Mouse (Mus musculus) stomach, embryonic 15.5 days (tissue): ENCODE data around the gene Ggt5. TPM values are rescaled to one million over a fixed set of nuclear protein-coding genes. Genes with fewer than 3 reads are reported as not detected.

Experiments
- ATAC-seq: fragments of 200-750 bp; cut with Nextera tagmentation; 2 replicates; pipeline ENCODE4 v1.8.0; 2017; ENCODE audit warnings: low read depth, moderate number of reproducible peaks, moderate TSS enrichment; ENCODE audit not compliant: insufficient read depth, low FRiP score
- H3K27ac ChIP-seq: fragments of 300-500 bp; sonication (generic); 2 replicates; pipeline ENCODE4 v1.5.1; 2015; ENCODE audit warnings: mild to moderate bottlenecking, inconsistent platforms
- H3K27me3 ChIP-seq: fragments of 300-500 bp; sonication (generic); replicated peaks from 2 replicates; pipeline ENCODE4 v1.6.1; 2015; ENCODE audit warnings: inconsistent platforms
- H3K36me3 ChIP-seq: fragments of 300-500 bp; sonication (generic); 2 replicates; pipeline ENCODE4 v1.6.1; 2015; ENCODE audit warnings: inconsistent platforms
- H3K4me1 ChIP-seq: fragments of 300-500 bp; sonication (generic); 2 replicates; pipeline ENCODE4 v1.6.1; 2015; ENCODE audit warnings: inconsistent platforms
- H3K4me2 ChIP-seq: fragments of 300-500 bp; sonication (generic); 2 replicates; pipeline ENCODE4 v1.6.1; 2015; ENCODE audit warnings: mild to moderate bottlenecking, inconsistent platforms
- H3K4me3 ChIP-seq: fragments of 300-500 bp; sonication (generic); replicated peaks from 2 replicates; pipeline ENCODE4 v1.5.1; 2015; ENCODE audit warnings: inconsistent platforms
- H3K9ac ChIP-seq: fragments of 300-500 bp; sonication (generic); 2 replicates; pipeline ENCODE4 v1.6.1; 2015; ENCODE audit warnings: inconsistent platforms
- H3K9me3 ChIP-seq: fragments of 300-500 bp; sonication (generic); 2 replicates; pipeline ENCODE4 v1.6.1; 2016; ENCODE audit warnings: inconsistent platforms
- WGBS: fragments of 180-500 bp; shearing (Covaris S2); methylation state at CpG from one replicate; pipeline ENCODE4 v1.1.7; 2015; 5-methylcytosine and 5-hydroxymethylcytosine counted together
- polyA plus RNA-seq: library from polyadenylated mRNA; unstranded; fragments of >200 nt; fragmentation: Nextera tagmentation; extraction: Ambion mirVana; gene quantifications from 2 replicates; pipeline ENCODE4 v1.2.1, GENCODE M21; 2015

Ggt5 gene
- polyA plus RNA-seq, 1 experiment from 2014 or later, result 7.2 TPM

DNA sequence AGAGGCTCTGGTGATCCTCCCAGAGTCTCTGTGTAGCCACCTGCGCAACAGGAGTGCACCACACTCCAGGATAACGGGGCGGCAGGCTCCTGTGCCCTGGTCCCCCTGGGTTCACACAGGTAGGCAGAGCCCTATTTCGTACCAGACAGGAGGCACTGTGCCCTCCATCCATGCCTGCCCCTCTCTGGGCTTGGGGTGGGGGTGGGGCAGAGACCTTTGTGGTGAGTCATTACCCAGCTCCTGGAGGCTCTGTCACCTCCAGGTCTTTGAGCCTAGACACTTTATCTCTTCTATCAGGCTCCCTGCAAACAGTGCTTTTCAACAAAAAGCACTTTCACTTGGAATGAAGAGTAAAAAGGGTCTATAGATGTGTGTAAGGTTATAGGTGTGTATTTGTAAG is 20.3 kb upstream of the Ggt5 start:
- no peak overlapping the region for H3K27ac ChIP-seq
- 21% methylated on average over 4 of the region's 4 CpGs for WGBS
- H3K4me3 ChIP-seq, result peak overlapping the region; percentile 25
- H3K9ac ChIP-seq, result no peak overlapping the region
- no peaks in the 10 kb centered on the region for H3K4me1 ChIP-seq
- peak overlapping the region; percentile 34 for H3K4me2 ChIP-seq
- peak; percentile 54; the same call in 1 of the 2 replicates for ATAC-seq
- no peaks in the 10 kb centered on the region for H3K27me3 ChIP-seq
- no peaks in the 10 kb centered on the region for H3K9me3 ChIP-seq
- no peaks in the 10 kb centered on the region for H3K36me3 ChIP-seq

DNA sequence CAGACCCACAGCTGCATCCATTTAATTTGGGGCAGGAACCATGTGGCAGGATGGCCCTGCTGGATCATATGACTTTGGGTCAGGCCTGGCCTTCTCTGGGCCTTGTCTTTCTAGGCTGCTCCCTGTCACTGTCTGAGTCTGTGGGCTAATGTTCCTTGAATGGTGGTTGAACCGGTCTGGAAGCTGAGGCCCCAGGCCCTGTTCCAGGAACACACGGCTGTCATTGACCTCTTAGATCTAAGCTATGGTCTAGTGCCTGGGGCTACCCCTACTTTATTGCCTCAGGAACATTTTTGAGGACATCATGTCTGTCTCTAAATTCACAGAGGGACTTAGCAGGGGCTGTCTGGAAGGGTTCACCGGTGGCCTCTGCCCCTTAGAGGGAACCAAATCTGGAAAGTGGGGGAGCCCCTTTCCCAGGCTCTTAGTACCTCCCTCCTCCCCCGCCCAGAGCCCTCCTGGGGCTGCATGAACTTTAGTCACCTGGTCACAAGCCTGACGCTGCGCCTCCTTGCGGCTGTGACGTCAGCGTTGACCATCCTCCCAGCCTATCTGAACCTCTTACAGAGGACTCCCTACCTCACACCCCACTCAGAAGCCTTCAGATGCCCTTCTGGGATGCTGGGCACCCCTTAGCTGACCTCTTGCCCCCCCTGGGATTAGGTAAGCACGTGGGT is 18.0 kb upstream of the Ggt5 start:
- H3K4me2 ChIP-seq, result no peak overlapping the region
- no peaks in the 10 kb centered on the region for H3K36me3 ChIP-seq
- no peaks in the 10 kb centered on the region for H3K9me3 ChIP-seq
- H3K27me3 ChIP-seq, result no peaks in the 10 kb centered on the region
- no peak overlapping the region for H3K4me3 ChIP-seq
- whole genome bisulfite sequencing, result 39% methylated on average over 10 of the region's 10 CpGs
- H3K27ac ChIP-seq, result no peak overlapping the region
- ATAC-seq, result no peak
- no peaks in the 10 kb centered on the region for H3K4me1 ChIP-seq
- H3K9ac ChIP-seq, result no peak overlapping the region

DNA sequence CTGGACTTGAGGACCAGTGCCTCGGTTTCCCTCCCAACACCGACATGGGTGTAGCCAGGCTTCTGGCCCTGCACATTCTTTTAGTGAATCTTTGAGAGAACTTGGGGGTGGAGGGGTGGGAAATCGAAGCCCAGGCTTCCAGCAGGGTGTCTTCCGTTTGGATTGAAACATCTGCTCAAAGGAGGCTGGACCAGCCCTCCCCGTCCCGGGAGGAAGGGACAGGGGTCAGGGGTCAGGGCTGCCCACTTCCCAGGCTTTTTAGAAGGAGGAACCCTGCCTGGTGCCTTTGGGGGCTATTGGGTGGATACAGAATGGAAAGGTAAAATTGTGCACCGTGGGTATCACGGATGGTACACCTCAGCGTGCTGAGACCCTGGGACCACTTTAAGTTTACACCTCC is 17.2 kb upstream of the Ggt5 start:
- ATAC-seq, result no peak
- H3K4me1 ChIP-seq, result no peaks in the 10 kb centered on the region
- WGBS, result 56% methylated on average over 9 of the region's 9 CpGs
- H3K4me2 ChIP-seq, result no peak overlapping the region
- no peak overlapping the region for H3K4me3 ChIP-seq
- no peaks in the 10 kb centered on the region for H3K27me3 ChIP-seq
- H3K36me3 ChIP-seq, result no peaks in the 10 kb centered on the region
- no peak overlapping the region for H3K9ac ChIP-seq
- H3K27ac ChIP-seq, result no peak overlapping the region
- H3K9me3 ChIP-seq, result no peaks in the 10 kb centered on the region

DNA sequence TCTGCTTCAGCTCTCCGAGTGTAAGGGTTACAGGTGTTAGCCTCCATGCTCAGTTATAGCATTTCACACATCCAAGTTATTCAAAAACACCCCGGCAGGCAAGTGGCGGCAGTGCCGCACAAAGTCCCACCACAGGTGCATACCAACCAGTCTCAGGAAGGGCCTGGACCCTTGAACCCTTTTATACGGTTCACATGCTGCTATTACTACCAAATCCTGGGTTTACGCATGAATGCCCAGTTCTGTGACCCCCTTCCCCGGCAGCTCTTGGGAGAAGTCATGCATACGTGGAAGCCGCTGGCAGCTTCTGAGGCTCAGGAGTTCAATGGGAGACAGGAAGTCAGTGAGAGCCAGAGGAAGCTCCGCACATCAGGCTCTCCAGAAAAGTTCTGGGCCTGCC is 16.0 kb upstream of the Ggt5 start:
- Histone ChIP-seq H3K4me1 (no peaks in the 10 kb centered on the region), H3K9me3 (no peaks in the 10 kb centered on the region), H3K4me3 (no peak overlapping the region), H3K36me3 (no peaks in the 10 kb centered on the region), H3K4me2 (no peak overlapping the region), H3K27me3 (no peaks in the 10 kb centered on the region), H3K9ac (no peak overlapping the region), H3K27ac (no peak overlapping the region)
- ATAC-seq, result no peak
- 79% methylated on average over 10 of the region's 10 CpGs for WGBS

DNA sequence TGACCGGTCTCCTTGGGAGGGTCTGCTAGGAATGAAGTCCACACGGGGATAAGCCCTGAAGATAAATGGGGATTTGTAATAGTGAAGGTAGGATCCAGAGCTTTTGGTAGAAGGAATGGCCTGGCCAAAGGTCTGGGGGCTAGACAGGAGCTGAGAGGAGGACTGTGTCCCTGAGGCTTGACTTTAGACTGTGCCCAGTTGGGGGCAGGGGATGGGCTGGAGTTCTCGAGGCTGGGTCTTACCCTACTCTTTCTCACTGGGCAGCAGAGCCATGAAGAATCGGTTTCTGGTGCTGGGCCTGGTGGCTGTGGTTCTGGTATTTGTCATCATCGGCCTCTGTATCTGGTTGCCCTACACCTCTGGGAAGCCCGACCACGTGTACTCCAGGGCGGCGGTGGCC is 15.2 kb upstream of the Ggt5 start:
- Histone ChIP-seq H3K4me3 (no peak overlapping the region), H3K27me3 (no peaks in the 10 kb centered on the region), H3K4me1 (no peaks in the 10 kb centered on the region), H3K27ac (no peak overlapping the region), H3K4me2 (no peak overlapping the region), H3K9me3 (no peaks in the 10 kb centered on the region), H3K36me3 (no peaks in the 10 kb centered on the region), H3K9ac (no peak overlapping the region)
- no peak for ATAC-seq
- WGBS, result 84% methylated on average over 9 of the region's 9 CpGs

DNA sequence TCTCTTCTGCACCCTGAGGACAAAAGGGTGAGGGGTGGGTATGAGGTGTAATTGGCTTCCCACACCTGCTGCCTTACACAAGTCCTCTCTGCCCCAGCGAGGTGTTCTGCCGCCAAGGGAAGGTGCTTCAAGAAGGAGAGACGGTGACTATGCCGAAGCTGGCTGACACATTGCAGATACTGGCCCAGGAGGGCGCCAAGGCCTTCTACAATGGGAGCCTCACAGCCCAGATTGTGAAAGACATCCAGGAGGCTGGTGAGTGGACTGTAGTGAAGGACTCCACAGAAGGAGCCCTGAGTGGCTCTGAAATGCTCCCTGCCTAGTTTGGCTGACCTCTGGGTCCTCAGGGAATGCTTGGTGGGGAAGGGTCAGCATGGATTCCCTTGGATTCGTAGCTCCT is 10.0 kb upstream of the Ggt5 start:
- no peaks in the 10 kb centered on the region for H3K27me3 ChIP-seq
- no peak overlapping the region for H3K4me2 ChIP-seq
- no peaks in the 10 kb centered on the region for H3K9me3 ChIP-seq
- H3K4me3 ChIP-seq, result no peak overlapping the region
- no peaks in the 10 kb centered on the region for H3K36me3 ChIP-seq
- no peak overlapping the region for H3K9ac ChIP-seq
- no peaks in the 10 kb centered on the region for H3K4me1 ChIP-seq
- no peak for ATAC-seq
- H3K27ac ChIP-seq, result no peak overlapping the region
- 86% methylated on average over 6 of the region's 6 CpGs for WGBS

DNA sequence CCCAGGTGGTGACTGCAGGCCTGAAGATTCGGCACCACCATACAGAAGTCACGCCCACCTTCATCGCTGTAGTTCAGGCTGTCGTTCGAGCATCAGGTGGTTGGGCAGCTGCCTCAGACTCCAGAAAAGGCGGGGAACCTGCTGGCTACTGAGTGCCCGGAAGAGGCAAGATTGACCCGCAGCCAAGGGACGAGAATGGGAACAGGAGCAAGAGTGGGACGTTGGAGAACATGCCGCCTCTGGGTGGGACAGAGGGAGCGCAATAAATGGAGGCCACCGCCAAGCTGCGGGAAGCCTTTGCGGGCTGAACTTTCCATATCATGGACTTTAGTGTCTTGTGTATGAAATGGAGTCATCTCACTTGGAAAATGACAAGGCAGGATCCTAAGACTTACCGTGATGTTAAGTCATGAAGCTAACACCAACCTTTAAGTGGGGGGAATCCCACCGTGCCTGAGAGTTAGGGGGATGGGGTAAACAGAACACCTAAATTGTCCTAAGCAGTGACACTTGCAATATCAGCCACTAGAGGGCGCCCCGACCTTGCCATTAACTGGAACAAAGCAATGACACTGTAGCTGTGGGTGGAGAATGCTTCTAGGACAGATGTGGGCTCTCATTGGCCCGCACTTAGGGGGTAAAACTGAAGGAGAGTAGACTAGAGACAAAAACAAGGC is 3.1 kb upstream of the Ggt5 start:
- no peak for ATAC-seq
- Histone ChIP-seq H3K27ac (no peak overlapping the region), H3K9me3 (no peaks in the 10 kb centered on the region), H3K4me2 (peak overlapping the region; percentile 36), H3K9ac (no peak overlapping the region), H3K4me3 (no peak overlapping the region), H3K27me3 (no peaks in the 10 kb centered on the region), H3K4me1 (peaks cover 23% of the 10 kb centered on the region), H3K36me3 (no peaks in the 10 kb centered on the region)
- WGBS, result 18% methylated on average over 20 of the region's 20 CpGs

DNA sequence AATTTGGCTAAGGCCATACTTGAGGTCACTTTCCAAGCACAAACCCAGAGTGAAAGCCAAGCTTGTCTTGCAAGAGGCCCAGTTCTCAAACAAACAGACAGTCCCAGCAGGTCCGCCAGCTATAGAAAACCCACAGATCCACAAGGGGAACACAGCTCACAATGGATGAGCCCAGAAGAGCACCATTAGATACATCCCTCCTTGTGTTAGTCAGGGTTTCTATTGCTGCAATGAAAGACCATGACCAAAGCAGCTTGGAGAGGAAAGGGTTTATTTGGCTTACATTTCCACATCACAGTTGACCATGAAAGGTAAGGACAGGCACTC is 2.6 kb upstream of the Ggt5 start:
- no peak overlapping the region for H3K9ac ChIP-seq
- H3K9me3 ChIP-seq, result no peaks in the 10 kb centered on the region
- no peaks in the 10 kb centered on the region for H3K27me3 ChIP-seq
- H3K4me3 ChIP-seq, result no peak overlapping the region
- H3K4me1 ChIP-seq, result peaks cover 23% of the 10 kb centered on the region
- no peak overlapping the region; the same call in 1 of the 2 replicates for H3K4me2 ChIP-seq
- H3K36me3 ChIP-seq, result no peaks in the 10 kb centered on the region
- H3K27ac ChIP-seq, result no peak overlapping the region
- 74% methylated on average over 1 of the region's 1 CpGs for WGBS
- ATAC-seq, result no peak

DNA sequence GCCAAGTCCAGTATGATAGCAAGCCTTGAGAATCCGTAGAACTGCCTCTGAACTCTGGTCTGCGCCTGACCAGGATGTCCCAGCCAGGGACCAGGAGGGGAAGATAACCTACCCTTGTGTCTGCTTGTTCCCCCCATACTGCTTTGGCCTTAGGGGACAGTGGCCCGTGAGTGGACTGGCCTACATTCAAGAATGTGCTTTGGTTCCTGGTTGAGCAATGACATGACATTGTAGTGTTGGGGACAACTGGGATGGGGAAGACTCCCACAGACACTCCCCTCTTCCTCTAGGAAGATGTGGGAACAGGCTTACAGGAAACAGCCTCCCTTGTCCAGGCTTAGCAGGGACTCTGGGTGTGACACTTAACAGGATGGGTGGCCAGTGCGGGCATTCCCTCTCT is 1.4 kb upstream of the Ggt5 start:
- no peak overlapping the region for H3K27ac ChIP-seq
- no peaks in the 10 kb centered on the region for H3K27me3 ChIP-seq
- H3K4me3 ChIP-seq, result no peak overlapping the region
- peaks cover 28% of the 10 kb centered on the region for H3K4me1 ChIP-seq
- no peak overlapping the region for H3K9ac ChIP-seq
- H3K4me2 ChIP-seq, result no peak overlapping the region
- no peak for ATAC-seq
- no peaks in the 10 kb centered on the region for H3K9me3 ChIP-seq
- WGBS, result 84% methylated on average over 4 of the region's 4 CpGs
- H3K36me3 ChIP-seq, result no peaks in the 10 kb centered on the region

DNA sequence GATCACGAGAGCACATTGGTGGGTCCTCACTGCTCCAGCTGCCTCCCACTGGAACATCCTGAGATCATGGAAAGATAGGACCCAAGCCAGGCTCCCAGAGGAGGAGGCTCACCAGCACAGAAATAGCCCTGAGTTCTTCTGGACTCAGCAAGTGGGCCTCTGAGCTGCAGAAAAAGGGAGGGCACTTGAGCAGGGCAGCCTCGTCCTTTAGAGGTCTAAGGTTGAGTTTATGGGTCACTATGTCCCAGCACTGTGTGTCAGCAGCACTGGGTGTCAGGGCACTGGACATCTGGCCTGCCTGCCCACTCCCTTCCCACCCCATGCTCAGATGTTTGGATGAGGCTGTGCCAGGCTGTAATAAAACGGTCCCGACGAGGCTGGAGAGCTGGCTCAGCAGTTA is 804 bp upstream of the Ggt5 start:
- WGBS, result 57% methylated on average over 5 of the region's 5 CpGs
- Histone ChIP-seq H3K27ac (peak overlapping the region; percentile 22; the same call in 1 of the 2 replicates), H3K9ac (no peak overlapping the region), H3K36me3 (no peaks in the 10 kb centered on the region), H3K4me1 (peaks cover 28% of the 10 kb centered on the region), H3K9me3 (no peaks in the 10 kb centered on the region), H3K4me3 (no peak overlapping the region), H3K4me2 (no peak overlapping the region), H3K27me3 (no peaks in the 10 kb centered on the region)
- no peak for ATAC-seq

DNA sequence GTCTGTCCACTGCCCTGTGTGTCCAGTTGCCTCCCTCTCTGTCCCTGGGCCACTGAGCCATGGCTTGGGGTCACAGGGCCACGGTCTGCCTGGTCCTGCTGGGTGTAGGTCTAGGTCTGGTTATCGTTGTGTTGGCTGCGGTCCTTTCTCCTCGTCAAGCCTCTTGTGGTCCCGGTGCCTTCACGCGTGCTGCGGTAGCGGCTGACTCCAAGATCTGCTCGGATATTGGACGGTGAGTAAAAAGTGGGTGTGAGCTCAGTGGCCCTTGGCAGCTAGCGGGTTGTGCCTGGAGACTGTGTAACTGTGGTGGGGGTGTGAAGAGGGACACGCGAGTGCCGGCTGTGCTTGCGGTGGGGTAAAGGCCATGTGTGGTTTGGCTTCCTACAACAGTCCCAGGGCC is 511 bp downstream of the Ggt5 start:
- peak overlapping the region; percentile 83 for H3K27ac ChIP-seq
- no peak; the same call in 1 of the 2 replicates for ATAC-seq
- H3K4me2 ChIP-seq, result peak overlapping the region; percentile 50
- H3K36me3 ChIP-seq, result no peaks in the 10 kb centered on the region
- H3K9me3 ChIP-seq, result no peaks in the 10 kb centered on the region
- 45% methylated on average over 16 of the region's 16 CpGs for WGBS
- H3K27me3 ChIP-seq, result no peaks in the 10 kb centered on the region
- peak overlapping the region; percentile 20 for H3K4me3 ChIP-seq
- H3K9ac ChIP-seq, result no peak overlapping the region
- H3K4me1 ChIP-seq, result peaks cover 28% of the 10 kb centered on the region

DNA sequence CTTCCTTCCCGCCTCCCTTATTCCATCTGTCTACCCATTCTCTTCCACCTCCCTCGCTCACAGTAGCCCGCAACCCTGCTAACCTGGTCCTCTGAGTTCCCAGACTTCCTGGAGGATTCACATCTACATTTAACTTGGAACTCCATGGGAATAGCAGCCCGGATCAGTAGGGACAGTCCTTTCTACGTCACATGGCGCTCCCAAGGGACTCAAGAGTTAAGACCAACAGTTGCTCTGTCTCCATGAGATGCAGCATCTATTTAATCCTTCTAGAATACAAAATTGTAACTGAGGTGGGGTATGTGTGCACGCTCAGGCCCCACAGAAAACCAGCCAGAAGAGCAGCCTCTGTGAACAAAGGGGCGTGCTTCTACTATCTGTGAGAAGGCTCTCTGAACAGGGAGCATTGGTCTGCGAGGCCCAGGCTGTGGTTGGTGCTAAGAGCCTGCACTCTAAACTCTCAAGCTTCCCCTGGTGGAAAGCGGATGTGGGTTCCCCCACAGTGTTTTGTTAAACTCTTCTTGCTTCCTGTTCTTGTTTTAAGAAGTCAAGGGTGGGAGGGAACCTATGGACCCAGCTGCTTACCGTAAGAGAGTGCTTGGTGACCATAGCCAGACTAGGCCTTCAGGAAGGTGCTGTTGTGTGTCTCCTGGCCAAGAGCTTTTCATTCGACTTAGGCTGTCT is 2.2 kb downstream of the Ggt5 start:
- Histone ChIP-seq H3K27ac (peak overlapping the region; percentile 64), H3K4me2 (peak overlapping the region; percentile 4; the same call in 1 of the 2 replicates), H3K36me3 (no peaks in the 10 kb centered on the region), H3K27me3 (no peaks in the 10 kb centered on the region), H3K9ac (no peak overlapping the region), H3K4me3 (no peak overlapping the region), H3K4me1 (peaks cover 27% of the 10 kb centered on the region), H3K9me3 (no peaks in the 10 kb centered on the region)
- 0 out of 2 replicates have a peak, but pooled peaks have one; percentile 9 for ATAC-seq
- 69% methylated on average over 12 of the region's 12 CpGs for WGBS
